Mouse (Mus musculus): Measurements from ENCODE around the gene Ppef1.

- TF ChIP-seq CTCF (IDR thresholded peaks at IDR 0.05; ENCODE audit: low read depth, low read length) (no peak), POLR2AphosphoS5 (IDR thresholded peaks at IDR 0.05; ENCODE audit: insufficient replicate concordance, low read depth, low read length) (no peak), TAL1 (conservative IDR thresholded peaks at IDR 0.05; ENCODE audit: low read depth, low read length) (no peak), GATA1 (IDR thresholded peaks at IDR 0.05; ENCODE audit: borderline replicate concordance, low read length) (no peak), GATA2 (IDR thresholded peaks at IDR 0.05; ENCODE audit: borderline replicate concordance, low read depth, low read length) (no peak)
Measured at GRCm38 (mm10) chrX:160690094-160690493, 45.5 kb downstream of the Ppef1 start.
